In the genomic region with DNA sequence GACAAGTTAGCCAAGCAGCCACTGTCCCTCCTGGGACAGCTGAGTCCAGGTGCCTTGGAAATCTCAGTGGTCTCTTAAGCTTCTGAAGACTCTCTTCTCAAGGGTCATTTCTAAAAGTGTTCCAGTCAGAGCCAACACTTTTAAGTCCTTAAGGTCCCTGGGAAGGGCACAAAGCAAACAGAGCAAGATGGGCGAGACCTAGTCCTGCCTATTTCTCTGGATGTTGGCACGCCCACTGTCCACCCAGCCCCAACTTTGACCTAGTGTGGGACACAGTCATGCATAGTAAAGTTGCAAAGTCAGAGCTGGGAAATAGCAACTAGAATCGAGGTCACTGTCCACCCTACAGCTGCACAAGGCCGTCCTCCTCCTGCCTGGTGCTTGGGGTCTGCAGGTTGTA, we compare ENCODE assay signal across 17 mouse cellular contexts. TPM values are rescaled to one million over a fixed set of nuclear protein-coding genes. Genes with fewer than 3 reads are reported as not detected.
DNase-seq lines count a peak whose midpoint lies in the region; ATAC-seq and TF ChIP-seq lines count a peak whose summit lies in the region.
"Had no signal": no experiment of that assay in that cellular context is flagged by ENCODE, and none has a peak within 500 bp of the region (broad histone marks: within the 10 kb centered on the region; RNA-seq: fewer than 3 reads in every experiment).

No protein-coding gene starts in this region.

- H3K4me1 ChIP-seq in brown adipose tissue, adult 24 weeks (ENCODE audit: control insufficient read depth, insufficient read depth, insufficient read length, low read length), result peaks cover 8% of the 10 kb centered on the region; the same call in 1 of the 2 replicates
- peaks cover 3% of the 10 kb centered on the region; the same call in 1 of the 2 replicates for H3K4me1 ChIP-seq in lung, adult 2 months (ENCODE audit: control insufficient read depth, insufficient read depth, low read length)

- DNase-seq in kidney, postnatal 25 days, result peak; percentile 29 to 64
- no peak for DNase-seq in kidney, adult 9 months
- DNase-seq in lung, adult 2 months, result peak; percentile 54
- peak; percentile 56 to 78 for DNase-seq in lung, postnatal 4 days
- DNase-seq in ovary, postnatal 14 days (ENCODE audit: low spot score), result no peak
- DNase-seq: cerebellum, postnatal 25 days; liver, embryonic 13.5 days; right cerebral cortex, postnatal 14 days had no signal

- TF ChIP-seq POLR2A in lung, adult 2 months (IDR thresholded peaks at IDR 0.05; ENCODE audit: borderline replicate concordance, extremely low read depth, low read depth, low read length), result peak; percentile 13; the same call in 1 of the 2 replicates

- peak overlapping the region; percentile 68 for H3K27ac ChIP-seq in brown adipose tissue, adult 24 weeks (replicated peaks; ENCODE audit: low read depth, low read length)
- H3K27ac ChIP-seq: forebrain, embryonic 15.5 days; hindbrain, postnatal 0 days; left cerebral cortex, adult 2 months; liver, embryonic 13.5 days had no signal

- whole genome bisulfite sequencing in lung, adult 2 months, result 68% methylated on average over 4 of the region's 4 CpGs

- ATAC-seq in megakaryocyte progenitor cell, adult 5-6 weeks (replicated peaks; ENCODE audit: poor library complexity), result no peak
- no peak for ATAC-seq in frontal cortex, adult (ENCODE audit: low TSS enrichment)
- ATAC-seq: forebrain, embryonic 15.5 days; hindbrain, postnatal 0 days; midbrain, embryonic 16.5 days had no signal

- no peak for TF ChIP-seq CTCF in lung, adult 2 months (IDR thresholded peaks at IDR 0.05; ENCODE audit: insufficient read depth, low read length)

- H3K4me3 ChIP-seq in brown adipose tissue, adult 24 weeks (ENCODE audit: insufficient read depth, low read depth, low read length), result no peak overlapping the region
- H3K4me3 ChIP-seq in lung, adult 2 months (replicated peaks; ENCODE audit: extremely low read depth, low read depth, low read length), result no peak overlapping the region
- H3K4me3 ChIP-seq: erythroblast, embryonic 14.5 days; forebrain, embryonic 15.5 days; left cerebral cortex, adult 2 months; liver, embryonic 13.5 days had no signal

RNA-seq across cellular contexts. Expression of gene Polr1c, which starts 4.9 kb away (rescaled TPM):
- 19.9 and 29.9 TPM in 2 replicates for polyA plus RNA-seq in brown adipose tissue, adult 24 weeks (2012; ENCODE audit: insufficient read depth, insufficient read length, missing spikeins)
- polyA plus RNA-seq in lung, adult 2 months (2012; rRNA removed), result 35.9 and 39.5 TPM in 2 replicates
- 58.7 and 59.9 TPM in 2 replicates for total RNA-seq in megakaryocyte progenitor cell, adult 5-6 weeks (2015)
- 55.5 and 60.8 TPM in 2 replicates for total RNA-seq in megakaryocyte progenitor cell, adult 5-6 weeks (2017)

RNA-seq across cellular contexts. Expression of gene Yipf3, which starts 4.9 kb away (rescaled TPM):
- polyA plus RNA-seq in brown adipose tissue, adult 24 weeks (2012; ENCODE audit: insufficient read depth, insufficient read length, missing spikeins), result 63.4 and 66.1 TPM in 2 replicates
- polyA plus RNA-seq in lung, adult 2 months (2012; rRNA removed), result 208 and 209 TPM in 2 replicates
- 31.0 and 35.9 TPM in 2 replicates for total RNA-seq in megakaryocyte progenitor cell, adult 5-6 weeks (2015)
- 28.2 and 30.8 TPM in 2 replicates for total RNA-seq in megakaryocyte progenitor cell, adult 5-6 weeks (2017)

RNA-seq across cellular contexts. Expression of gene Lrrc73, which starts 10.3 kb away (rescaled TPM):
- polyA plus RNA-seq in brown adipose tissue, adult 24 weeks (2012; ENCODE audit: insufficient read depth, insufficient read length, missing spikeins), result not detected in 2 replicates
- polyA plus RNA-seq in lung, adult 2 months (2012; rRNA removed), result 6.8 TPM in 2 replicates
- total RNA-seq in megakaryocyte progenitor cell, adult 5-6 weeks (2015), result 0.32 and 0.42 TPM in 2 replicates
- not detected in 2 replicates for total RNA-seq in megakaryocyte progenitor cell, adult 5-6 weeks (2017)
- total RNA-seq: hematopoietic stem cell, adult 5-6 weeks had no signal

RNA-seq across cellular contexts. Expression of gene Tjap1, which starts 39.8 kb away (rescaled TPM):
- 8.6 and 13.5 TPM in 2 replicates for polyA plus RNA-seq in brown adipose tissue, adult 24 weeks (2012; ENCODE audit: insufficient read depth, insufficient read length, missing spikeins)
- 45.2 TPM in 2 replicates for polyA plus RNA-seq in lung, adult 2 months (2012; rRNA removed)
- total RNA-seq in megakaryocyte progenitor cell, adult 5-6 weeks (2015), result 6.4 and 7.0 TPM in 2 replicates
- total RNA-seq in megakaryocyte progenitor cell, adult 5-6 weeks (2017), result 8.0 and 12.9 TPM in 2 replicates

RNA-seq across cellular contexts. Expression of gene Xpo5, which starts 40.4 kb away (rescaled TPM):
- polyA plus RNA-seq in brown adipose tissue, adult 24 weeks (2012; ENCODE audit: insufficient read depth, insufficient read length, missing spikeins), result 8.5 and 9.2 TPM in 2 replicates
- polyA plus RNA-seq in lung, adult 2 months (2012; rRNA removed), result 15.2 and 19.6 TPM in 2 replicates
- 48.8 and 55.9 TPM in 2 replicates for total RNA-seq in megakaryocyte progenitor cell, adult 5-6 weeks (2015)
- 70.3 and 72.0 TPM in 2 replicates for total RNA-seq in megakaryocyte progenitor cell, adult 5-6 weeks (2017)

Comparison
In these comparisons a context has a peak if more than half of its experiments do, and no peak if none do; other contexts are left out.
1. DNase-seq: peak in kidney, postnatal 25 days (2 of 2), lung, adult 2 months (single experiment) and lung, postnatal 4 days (2 of 2); none in kidney, adult 9 months (single experiment) and ovary, postnatal 14 days (single experiment).